Mouse (Mus musculus) embryo, embryonic 9.5 days (tissue): ENCODE results near the gene Ugt1a6b.
A peak's percentile ranks its signal among the peaks of the same experiment; 100 is the strongest.
"Not testable (repeated sequence)": the region's sequence is repeated elsewhere in the genome, so short reads cannot be mapped to it uniquely, and the experiment has no call there.

Experiments
- DNase-seq: peaks from one replicate; pipeline ENCODE4 v3.0.0-alpha.2; 2017; ENCODE audit errors: extremely low spot score

Gene Ugt1a6b

GRCm38 (mm10) chr1:88197443-88197842 is 94.4 kb downstream of the Ugt1a6b start:
- DNase-seq = no peak

GRCm38 (mm10) chr1:88199996-88200395 is 96.9 kb downstream of the Ugt1a6b start:
- no peak for DNase-seq

- no peak for DNase-seq
Measured at GRCm38 (mm10) chr1:88200456-88200855, 97.4 kb downstream of the Ugt1a6b start, which contains the start of gene Ugt1a2. Gene Ugt1a2 (plus strand): TSS chr1:88200601.

GRCm38 (mm10) chr1:88205294-88205922 is 102.4 kb downstream of the Ugt1a6b start, which contains the start of gene Dnajb3:
Gene Dnajb3 (minus strand): TSS chr1:88205782.
- DNase-seq = peak; percentile 85

GRCm38 (mm10) chr1:88206843-88207479 is 103.9 kb downstream of the Ugt1a6b start:
- DNase-seq = no peak

- DNase-seq = peak; percentile 25
Measured at GRCm38 (mm10) chr1:88211812-88212211, 108.8 kb downstream of the Ugt1a6b start, which contains the start of gene Ugt1a1. Gene Ugt1a1 (plus strand): TSS chr1:88211959.

GRCm38 (mm10) chr1:88212341-88213045 is 109.4 kb downstream of the Ugt1a6b start:
- DNase-seq = peak; percentile 20

- no peak for DNase-seq
Measured at GRCm38 (mm10) chr1:88213061-88213460, 110.0 kb downstream of the Ugt1a6b start.

GRCm38 (mm10) chr1:88213766-88214461 is 110.9 kb downstream of the Ugt1a6b start:
- peak; percentile 24 for DNase-seq

GRCm38 (mm10) chr1:88214462-88214952 is 111.5 kb downstream of the Ugt1a6b start:
- no peak for DNase-seq

- DNase-seq = peak; percentile 10
Measured at GRCm38 (mm10) chr1:88215466-88216380, 112.7 kb downstream of the Ugt1a6b start.

GRCm38 (mm10) chr1:88216551-88216950 is 113.5 kb downstream of the Ugt1a6b start:
- DNase-seq = peak; percentile 8

- peak; percentile 17 for DNase-seq
Measured at GRCm38 (mm10) chr1:88217144-88217543, 114.1 kb downstream of the Ugt1a6b start.

- peak; percentile 1 for DNase-seq
Measured at GRCm38 (mm10) chr1:88217576-88217975, 114.5 kb downstream of the Ugt1a6b start.

- DNase-seq = peak; percentile 22
Measured at GRCm38 (mm10) chr1:88218051-88218450, 115.0 kb downstream of the Ugt1a6b start.

GRCm38 (mm10) chr1:88218591-88218990 is 115.5 kb downstream of the Ugt1a6b start:
- peak; percentile 15 for DNase-seq

- DNase-seq = no peak
Measured at GRCm38 (mm10) chr1:88219054-88219453, 116.0 kb downstream of the Ugt1a6b start.

- DNase-seq = peak; percentile 19
Measured at GRCm38 (mm10) chr1:88220336-88220735, 117.3 kb downstream of the Ugt1a6b start.

GRCm38 (mm10) chr1:88222216-88222615 is 119.2 kb downstream of the Ugt1a6b start:
- DNase-seq = no peak

- DNase-seq = not testable (repeated sequence)
Measured at GRCm38 (mm10) chr1:88223011-88223515, 120.0 kb downstream of the Ugt1a6b start.
